Mouse (Mus musculus) liver, embryonic 12.5 days (tissue): ENCODE data around the gene Slc35c1. TPM values are rescaled to one million over a fixed set of nuclear protein-coding genes. Genes with fewer than 3 reads are reported as not detected.
A peak's percentile ranks its signal among the peaks of the same experiment; 100 is the strongest.

ENCODE experiments used
- ATAC-seq: fragments of 200-750 bp; cut with Nextera tagmentation; 2 replicates; pipeline ENCODE4 v1.8.0; 2017; ENCODE audit warnings: moderate number of reproducible peaks, mild to moderate bottlenecking, moderate library complexity
- H3K27ac ChIP-seq: fragments of 300-500 bp; sonication (generic); 2 replicates; pipeline ENCODE4 v1.5.1; 2016; ENCODE audit warnings: mild to moderate bottlenecking
- H3K27me3 ChIP-seq: fragments of 300-500 bp; sonication (generic); replicated peaks from 2 replicates; pipeline ENCODE4 v1.6.1; 2016; ENCODE audit warnings: mild to moderate bottlenecking, moderate library complexity
- H3K36me3 ChIP-seq: fragments of 300-500 bp; sonication (generic); 2 replicates; pipeline ENCODE4 v1.6.1; 2016; ENCODE audit warnings: mild to moderate bottlenecking, moderate library complexity
- H3K4me1 ChIP-seq: fragments of 300-500 bp; sonication (generic); 2 replicates; pipeline ENCODE4 v1.6.1; 2016
- H3K4me2 ChIP-seq: fragments of 300-500 bp; sonication (generic); 2 replicates; pipeline ENCODE4 v1.6.1; 2016; ENCODE audit warnings: mild to moderate bottlenecking, moderate library complexity
- H3K4me3 ChIP-seq: fragments of 300-500 bp; sonication (generic); 2 replicates; pipeline ENCODE4 v1.5.1; 2016; ENCODE audit warnings: mild to moderate bottlenecking, moderate library complexity
- H3K9ac ChIP-seq: fragments of 300-500 bp; sonication (generic); 2 replicates; pipeline ENCODE4 v1.6.1; 2016; ENCODE audit warnings: mild to moderate bottlenecking, moderate library complexity
- H3K9me3 ChIP-seq: fragments of 300-500 bp; sonication (generic); replicated peaks from 2 replicates; pipeline ENCODE4 v1.6.1; 2016; ENCODE audit warnings: mild to moderate bottlenecking, moderate library complexity
- WGBS: fragments of 180-500 bp; shearing (Covaris S2); methylation state at CpG from one replicate; pipeline ENCODE4 v1.1.7; 2016; ENCODE audit not compliant: insufficient replicate concordance; 5-methylcytosine and 5-hydroxymethylcytosine counted together
- polyA plus RNA-seq: library from polyadenylated mRNA; unstranded; fragments of >200 nt; fragmentation: Nextera tagmentation; extraction: Ambion mirVana; gene quantifications from 2 replicates; pipeline ENCODE4 v1.2.1, GENCODE M21; 2016

The Slc35c1 gene
- polyA plus RNA-seq, 1 experiment from 2014 or later = 15.3 TPM

DNA sequence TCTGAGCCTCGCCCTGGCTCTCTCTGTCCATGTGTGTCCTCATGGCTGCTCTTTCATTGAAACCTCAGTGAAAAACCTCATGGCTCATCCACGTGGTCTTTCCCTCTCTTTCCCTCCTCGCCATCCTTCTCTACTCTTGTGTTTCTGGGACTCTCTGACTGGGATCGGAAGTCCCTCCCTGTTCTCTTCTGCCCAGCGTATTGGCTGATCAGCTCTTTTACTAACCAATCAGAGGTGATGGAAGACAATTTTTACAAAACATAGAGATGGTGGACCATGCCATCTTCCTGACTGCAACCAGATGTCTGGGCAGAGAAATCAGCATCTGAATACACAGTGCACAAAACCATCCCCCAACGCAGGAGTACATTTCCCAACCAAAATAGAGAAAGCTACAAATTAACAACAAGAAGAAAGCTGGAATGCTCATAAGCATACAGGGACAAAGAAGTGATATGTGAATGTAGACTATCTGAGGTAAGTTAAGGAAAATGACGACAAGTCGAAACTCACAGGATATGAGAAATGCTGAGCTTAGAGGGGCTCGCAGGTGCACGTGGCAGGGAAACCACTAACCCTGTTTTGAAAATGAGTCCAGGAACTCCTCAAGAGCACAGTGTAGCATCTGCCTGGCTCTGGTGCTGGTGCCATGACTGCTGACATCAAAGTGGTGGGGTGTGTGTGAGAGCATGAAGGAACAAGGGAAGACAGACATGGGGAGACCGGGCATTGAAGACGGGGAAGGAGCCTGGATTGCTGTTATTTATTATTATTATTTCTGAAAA, 11.7 kb upstream of the Slc35c1 start:
- peaks cover 10% of the 10 kb centered on the region for H3K27me3 ChIP-seq
- H3K4me1 ChIP-seq = no peaks in the 10 kb centered on the region
- H3K4me3 ChIP-seq = no peak overlapping the region
- no peak overlapping the region for H3K27ac ChIP-seq
- no peak overlapping the region for H3K4me2 ChIP-seq
- peaks cover 5% of the 10 kb centered on the region; the same call in 1 of the 2 replicates for H3K9me3 ChIP-seq
- no peaks in the 10 kb centered on the region for H3K36me3 ChIP-seq
- WGBS = 67% methylated on average over 12 of the region's 12 CpGs
- H3K9ac ChIP-seq = no peak overlapping the region
- no peak for ATAC-seq

DNA sequence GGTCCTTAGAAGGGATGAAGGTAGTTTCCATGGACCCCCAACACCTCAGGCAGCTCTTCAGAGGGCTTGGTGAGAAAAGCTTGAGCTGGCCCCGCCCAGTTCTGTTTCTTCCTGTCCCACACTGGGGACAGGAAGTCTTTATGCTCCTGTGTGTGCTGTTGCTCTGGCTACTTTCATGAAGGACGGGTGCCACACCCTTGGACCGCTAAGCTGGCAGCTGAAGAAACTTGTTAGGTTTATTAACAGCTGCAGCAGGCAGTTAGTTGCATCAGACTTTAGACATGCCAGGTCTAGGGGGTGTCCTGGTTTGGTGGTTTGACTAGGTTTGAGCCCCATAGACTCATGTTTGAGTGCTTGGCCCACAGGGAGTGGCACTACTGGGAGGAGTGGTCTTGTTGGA, 4.4 kb upstream of the Slc35c1 start:
- 43% methylated on average over 3 of the region's 3 CpGs for WGBS
- no peaks in the 10 kb centered on the region for H3K9me3 ChIP-seq
- no peak overlapping the region for H3K9ac ChIP-seq
- ATAC-seq = no peak
- H3K4me2 ChIP-seq = no peak overlapping the region
- H3K4me3 ChIP-seq = no peak overlapping the region
- no peak overlapping the region for H3K27ac ChIP-seq
- peaks cover 26% of the 10 kb centered on the region for H3K27me3 ChIP-seq
- no peaks in the 10 kb centered on the region for H3K36me3 ChIP-seq
- peaks cover 12% of the 10 kb centered on the region for H3K4me1 ChIP-seq

DNA sequence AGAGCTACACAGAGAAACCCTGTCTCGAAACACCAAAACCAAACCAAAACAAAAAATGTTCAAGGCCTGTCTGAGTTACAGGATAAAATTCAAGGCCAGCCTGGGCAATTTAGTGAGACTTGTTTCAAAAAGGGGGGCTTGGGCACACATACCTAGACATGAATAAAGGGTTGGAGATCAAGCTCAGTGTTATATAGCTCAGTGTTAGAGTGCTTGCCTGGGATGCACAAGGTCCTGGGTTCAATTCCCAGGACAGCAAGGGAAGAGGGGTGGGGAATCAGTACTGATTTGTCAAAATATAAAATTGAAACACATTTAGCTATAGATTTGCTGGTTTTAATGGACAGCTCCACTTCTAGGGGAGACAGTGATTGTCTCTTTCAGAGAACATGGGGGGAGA, 877 bp upstream of the Slc35c1 start:
- H3K4me2 ChIP-seq = no peak overlapping the region
- peaks cover 42% of the 10 kb centered on the region for H3K4me1 ChIP-seq
- no peak overlapping the region for H3K4me3 ChIP-seq
- ATAC-seq = no peak
- H3K9ac ChIP-seq = no peak overlapping the region
- no peak overlapping the region for H3K27ac ChIP-seq
- peaks cover 17% of the 10 kb centered on the region for H3K27me3 ChIP-seq
- no peaks in the 10 kb centered on the region for H3K9me3 ChIP-seq
- peaks cover 8% of the 10 kb centered on the region; the same call in 1 of the 2 replicates for H3K36me3 ChIP-seq
- WGBS = 78% methylated on average over 1 of the region's 1 CpGs

DNA sequence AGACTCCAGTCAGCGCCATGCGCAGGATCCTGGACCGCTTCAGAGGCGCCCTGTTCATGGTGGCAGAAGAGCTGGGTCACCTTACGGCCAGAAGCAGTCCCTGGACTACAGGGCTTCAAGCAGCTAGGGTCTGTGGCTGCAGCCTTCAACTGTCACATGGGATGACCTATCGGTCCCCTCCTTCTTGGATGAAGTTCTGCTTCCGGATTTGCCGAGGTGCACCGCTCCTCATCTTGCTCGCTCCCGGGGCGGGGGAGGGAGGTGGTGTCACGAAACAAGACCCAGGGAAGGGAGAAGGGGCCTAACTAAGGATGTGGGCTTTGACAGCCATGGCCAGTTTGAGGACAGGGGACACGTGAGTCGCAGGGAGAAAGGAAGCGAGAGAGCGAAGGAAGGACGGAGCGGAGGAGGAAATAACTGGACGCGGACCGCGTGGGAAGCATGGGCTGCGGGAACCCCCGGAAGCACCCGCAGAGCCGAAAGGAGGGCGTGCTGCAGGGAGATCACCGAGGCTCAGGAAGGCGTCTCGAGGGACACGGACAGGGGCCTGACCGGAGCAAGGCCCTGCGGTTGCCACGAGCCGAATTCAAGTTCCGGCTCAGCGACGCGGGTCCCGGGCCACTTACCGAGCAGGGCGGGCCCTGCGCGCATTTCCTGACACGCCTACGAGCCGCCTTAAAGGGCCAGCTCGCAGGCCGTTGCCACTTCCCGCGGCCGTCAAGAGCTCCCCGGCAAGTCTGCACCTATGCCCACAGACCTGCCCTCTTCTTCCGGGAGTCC, 1.0 kb downstream of the Slc35c1 start:
- H3K9ac ChIP-seq = peak overlapping the region; percentile 80
- peak; percentile 81 for ATAC-seq
- no peaks in the 10 kb centered on the region for H3K9me3 ChIP-seq
- peaks cover 17% of the 10 kb centered on the region for H3K27me3 ChIP-seq
- H3K4me2 ChIP-seq = peak overlapping the region; percentile 81
- peaks cover 48% of the 10 kb centered on the region for H3K4me1 ChIP-seq
- WGBS = under 1% methylated on average over 55 of the region's 55 CpGs
- peak overlapping the region; percentile 68 for H3K27ac ChIP-seq
- H3K36me3 ChIP-seq = peaks cover 23% of the 10 kb centered on the region
- H3K4me3 ChIP-seq = peak overlapping the region; percentile 78

DNA sequence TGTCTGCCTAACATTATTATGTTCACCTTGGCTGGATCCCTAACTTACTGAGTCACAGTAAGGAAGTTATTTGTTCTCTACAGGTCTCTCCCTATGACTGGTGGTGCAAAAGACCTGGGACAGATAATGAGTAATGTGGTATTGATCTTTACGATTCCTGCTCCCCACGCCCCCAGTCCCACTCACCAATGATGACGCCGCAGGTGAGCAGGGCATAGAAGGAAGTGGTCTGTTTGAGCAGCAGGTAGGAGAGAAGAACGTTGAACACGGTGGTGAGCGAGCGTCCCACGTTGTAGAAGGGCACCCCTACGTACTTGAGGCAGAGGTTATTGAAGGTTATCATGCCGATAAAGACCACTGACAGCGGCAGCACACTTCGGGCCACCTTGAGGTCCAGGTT, 1.9 kb downstream of the Slc35c1 start:
- Histone ChIP-seq H3K4me3 (peak overlapping the region; percentile 78), H3K4me1 (peaks cover 48% of the 10 kb centered on the region), H3K27ac (no peak overlapping the region), H3K27me3 (peaks cover 17% of the 10 kb centered on the region), H3K9me3 (no peaks in the 10 kb centered on the region), H3K36me3 (peaks cover 31% of the 10 kb centered on the region), H3K9ac (peak overlapping the region; percentile 80), H3K4me2 (peak overlapping the region; percentile 81)
- no peak for ATAC-seq
- WGBS = 40% methylated on average over 13 of the region's 13 CpGs

DNA sequence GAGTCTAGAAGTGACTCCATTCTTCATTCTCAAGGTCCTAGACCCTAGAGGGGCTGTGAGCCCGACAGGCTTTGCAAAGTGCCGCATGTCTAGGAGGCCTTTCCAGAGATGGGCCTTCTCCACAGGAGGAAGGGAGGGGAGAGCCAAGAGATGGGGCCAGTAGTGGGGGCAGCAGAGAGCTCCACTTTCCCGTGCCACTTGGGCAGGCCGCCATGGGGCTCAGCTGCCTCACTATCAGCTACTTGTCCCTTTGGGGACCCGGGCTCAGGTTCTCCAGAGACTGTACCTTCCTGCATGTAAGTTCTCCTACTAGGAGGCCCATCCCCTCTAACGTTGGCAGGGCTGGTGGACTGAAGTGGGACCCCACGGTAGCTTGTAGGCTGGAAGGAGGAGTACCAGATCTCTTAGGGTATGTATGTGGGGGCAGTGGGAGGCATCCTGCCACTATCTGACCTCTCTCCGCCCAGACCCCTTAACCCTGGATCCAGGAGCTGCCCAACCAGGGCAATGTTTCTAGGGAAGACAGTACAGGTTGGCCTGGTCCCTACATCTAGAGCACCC, 3.3 kb downstream of the Slc35c1 start:
- Histone ChIP-seq H3K36me3 (peaks cover 46% of the 10 kb centered on the region), H3K27ac (no peak overlapping the region), H3K4me1 (peaks cover 51% of the 10 kb centered on the region), H3K9ac (no peak overlapping the region), H3K4me3 (0 out of 2 replicates have a peak overlapping the region, but pooled peaks have one; percentile 17), H3K4me2 (peak overlapping the region; percentile 81), H3K27me3 (peaks cover 18% of the 10 kb centered on the region), H3K9me3 (no peaks in the 10 kb centered on the region)
- ATAC-seq = no peak
- WGBS = 48% methylated on average over 8 of the region's 8 CpGs

DNA sequence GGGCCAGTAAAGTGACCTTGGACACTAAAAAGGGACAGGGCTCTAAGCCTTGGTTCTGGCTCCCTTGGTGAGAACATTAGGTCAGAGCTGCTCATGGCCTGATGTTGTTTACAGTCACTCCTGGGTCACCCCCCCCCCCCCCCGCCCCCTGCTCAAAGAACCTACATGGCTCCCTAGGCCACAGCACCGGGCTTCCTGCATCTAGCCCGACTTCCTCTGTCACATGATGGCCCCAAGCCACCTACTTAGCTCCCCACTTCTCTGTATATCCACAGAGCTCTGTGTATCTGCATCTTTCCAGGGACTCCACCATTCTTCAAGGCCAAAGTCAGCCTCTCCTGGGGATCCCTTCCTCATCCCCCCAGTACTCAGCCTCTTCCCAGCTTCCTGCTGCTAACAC, 4.6 kb downstream of the Slc35c1 start:
- Histone ChIP-seq H3K9ac (no peak overlapping the region), H3K36me3 (peaks cover 47% of the 10 kb centered on the region), H3K27me3 (peaks cover 12% of the 10 kb centered on the region), H3K4me2 (peak overlapping the region; percentile 81), H3K4me1 (peaks cover 64% of the 10 kb centered on the region), H3K9me3 (no peaks in the 10 kb centered on the region), H3K27ac (no peak overlapping the region), H3K4me3 (no peak overlapping the region)
- WGBS = 0% methylated on average over 1 of the region's 3 CpGs
- no peak for ATAC-seq

DNA sequence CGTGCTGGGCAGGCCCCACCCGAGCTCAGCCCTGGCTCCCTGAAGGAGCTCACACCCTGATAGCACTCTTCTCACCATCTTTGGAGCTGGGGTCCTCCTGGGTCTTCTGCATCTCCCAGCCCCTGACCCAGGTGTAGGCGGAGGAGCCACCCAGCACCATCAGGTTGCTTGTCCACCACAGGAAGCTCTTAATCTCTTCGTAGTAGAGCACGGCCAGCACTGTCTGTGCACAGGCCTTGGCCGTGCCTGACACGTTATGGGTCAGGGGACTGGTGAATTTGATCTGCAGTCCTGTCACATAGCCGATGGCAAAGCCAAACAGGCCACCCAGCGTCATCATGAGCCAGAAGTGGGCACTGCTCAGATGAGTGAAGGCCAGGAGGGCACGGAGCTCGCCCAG, 6.2 kb downstream of the Slc35c1 start:
- ATAC-seq = no peak
- Histone ChIP-seq H3K27me3 (peaks cover 22% of the 10 kb centered on the region), H3K4me1 (peaks cover 59% of the 10 kb centered on the region), H3K4me2 (no peak overlapping the region), H3K9ac (no peak overlapping the region), H3K9me3 (no peaks in the 10 kb centered on the region), H3K27ac (no peak overlapping the region), H3K4me3 (no peak overlapping the region), H3K36me3 (peaks cover 47% of the 10 kb centered on the region)
- WGBS = 81% methylated on average over 11 of the region's 11 CpGs

DNA sequence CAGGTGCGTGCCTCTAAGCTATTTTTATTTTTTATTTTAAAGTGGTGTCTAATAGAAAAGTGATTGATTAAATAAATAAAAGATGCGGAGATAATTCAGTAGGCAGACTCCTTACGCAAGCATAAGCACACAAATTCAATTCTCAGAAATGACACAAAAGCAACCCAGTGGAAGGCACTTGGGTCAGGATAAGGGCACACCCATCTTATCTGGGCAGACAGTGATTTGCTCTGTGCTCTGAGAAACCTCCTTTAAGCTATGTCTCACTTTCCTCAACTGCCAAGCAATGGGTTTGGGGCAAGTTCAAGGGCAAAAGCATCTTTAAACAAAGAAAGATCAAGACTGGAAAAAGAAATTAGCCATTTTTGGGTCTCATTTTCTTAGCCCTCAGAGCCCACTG, 9.2 kb downstream of the Slc35c1 start:
- Histone ChIP-seq H3K9me3 (no peaks in the 10 kb centered on the region), H3K27ac (no peak overlapping the region), H3K4me2 (no peak overlapping the region), H3K4me3 (no peak overlapping the region), H3K9ac (no peak overlapping the region), H3K4me1 (peaks cover 37% of the 10 kb centered on the region), H3K27me3 (peaks cover 51% of the 10 kb centered on the region), H3K36me3 (peaks cover 37% of the 10 kb centered on the region)
- WGBS = 47% methylated on average over 3 of the region's 3 CpGs
- ATAC-seq = peak; percentile 64; the same call in 1 of the 2 replicates

DNA sequence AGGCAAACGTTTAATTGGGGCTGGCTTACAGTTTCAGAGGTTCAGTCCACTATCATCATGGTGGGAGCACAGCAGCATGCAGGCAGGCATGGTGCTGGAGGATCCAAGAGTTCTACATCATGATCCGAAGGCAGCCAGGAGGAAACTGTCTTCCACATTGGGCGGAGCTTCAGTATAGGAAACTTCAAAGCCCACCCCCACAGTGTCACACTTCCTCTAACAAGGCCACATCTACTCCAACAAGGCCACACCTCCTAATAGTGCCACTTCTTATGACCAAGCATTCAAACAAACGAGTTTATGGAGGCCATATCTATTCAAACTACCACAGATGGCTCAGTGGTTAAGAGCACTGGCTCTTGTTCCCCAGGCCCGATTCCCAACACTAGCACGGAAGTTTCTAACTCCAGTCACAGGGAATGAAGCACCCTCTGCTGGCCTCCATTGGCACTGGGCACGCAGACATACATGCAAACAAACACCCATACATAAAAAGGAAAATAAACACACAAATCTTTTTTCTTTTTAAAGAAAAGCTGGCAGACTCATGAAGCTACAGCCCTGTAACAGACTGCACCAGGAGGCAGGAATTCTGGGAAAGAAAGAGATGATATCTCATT, 13.1 kb downstream of the Slc35c1 start:
- no peak overlapping the region for H3K9ac ChIP-seq
- ATAC-seq = no peak
- H3K9me3 ChIP-seq = no peaks in the 10 kb centered on the region
- peaks cover 3% of the 10 kb centered on the region; the same call in 1 of the 2 replicates for H3K36me3 ChIP-seq
- WGBS = 58% methylated on average over 7 of the region's 7 CpGs
- H3K27ac ChIP-seq = no peak overlapping the region
- no peak overlapping the region for H3K4me2 ChIP-seq
- H3K4me3 ChIP-seq = no peak overlapping the region
- H3K27me3 ChIP-seq = peaks cover 59% of the 10 kb centered on the region
- H3K4me1 ChIP-seq = peaks cover 63% of the 10 kb centered on the region

DNA sequence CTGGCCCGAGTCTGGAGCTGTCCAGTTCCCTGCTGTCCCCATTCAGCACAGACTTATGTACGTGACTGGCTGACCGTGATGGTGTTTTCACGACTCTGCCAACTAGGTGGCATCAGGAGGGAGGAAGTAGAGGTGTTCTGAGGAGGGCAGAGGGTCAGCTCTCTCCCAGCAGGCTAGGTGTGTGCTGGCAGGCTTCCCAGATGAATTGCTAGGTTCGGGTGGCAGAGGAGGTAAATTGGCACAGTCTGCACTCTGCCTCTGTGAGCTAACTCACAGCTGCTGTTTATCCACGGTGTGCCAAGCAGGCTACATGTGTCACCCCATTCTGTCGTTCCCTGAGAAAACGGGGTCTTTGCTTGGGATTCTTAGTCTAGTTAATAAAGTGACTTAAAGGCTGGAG, 13.7 kb downstream of the Slc35c1 start:
- Histone ChIP-seq H3K4me2 (no peak overlapping the region), H3K4me3 (no peak overlapping the region), H3K27me3 (peaks cover 58% of the 10 kb centered on the region), H3K9ac (no peak overlapping the region), H3K27ac (no peak overlapping the region), H3K4me1 (peaks cover 62% of the 10 kb centered on the region), H3K9me3 (no peaks in the 10 kb centered on the region), H3K36me3 (no peaks in the 10 kb centered on the region)
- WGBS = 81% methylated on average over 8 of the region's 8 CpGs
- ATAC-seq = no peak
